Mouse (Mus musculus): ENCODE measurements around the gene Aknad1. TPM values are rescaled to one million over a fixed set of nuclear protein-coding genes. Genes with fewer than 3 reads are reported as not detected.

Aknad1 gene
- polyA plus RNA-seq, 1 experiment, result 0.01 TPM

- Histone ChIP-seq H3K9me3 (ENCODE audit: control insufficient read depth, low read length) (no peaks in the 10 kb centered on the region), H3K4me1 (ENCODE audit: control insufficient read depth) (peaks cover 11% of the 10 kb centered on the region), H3K27me3 (ENCODE audit: control insufficient read depth) (peaks cover 4% of the 10 kb centered on the region), H3K4me3 (replicated peaks) (no peak overlapping the region), H3K36me3 (ENCODE audit: control insufficient read depth) (no peaks in the 10 kb centered on the region)
- TF ChIP-seq TAL1 (IDR thresholded peaks at IDR 0.05; ENCODE audit: low read length), result no peak
Measured at GRCm38 (mm10) chr3:108772211-108772610, 32.8 kb downstream of the Aknad1 start.

- TF ChIP-seq TAL1 (IDR thresholded peaks at IDR 0.05; ENCODE audit: low read length), result no peak
- TF ChIP-seq GATA1 (IDR thresholded peaks at IDR 0.05; ENCODE audit: low read length), result no peak
- Histone ChIP-seq H3K27me3 (ENCODE audit: control insufficient read depth) (peaks cover 4% of the 10 kb centered on the region), H3K36me3 (ENCODE audit: control insufficient read depth) (no peaks in the 10 kb centered on the region), H3K9me3 (ENCODE audit: control insufficient read depth, low read length) (no peaks in the 10 kb centered on the region), H3K4me1 (ENCODE audit: control insufficient read depth) (peaks cover 11% of the 10 kb centered on the region), H3K4me3 (replicated peaks) (no peak overlapping the region)
Measured at GRCm38 (mm10) chr3:108772811-108773210, 33.4 kb downstream of the Aknad1 start.

GRCm38 (mm10) chr3:108778761-108779540 lies 39.5 kb downstream of the Aknad1 start:
- Histone ChIP-seq H3K36me3 (ENCODE audit: control insufficient read depth) (no peaks in the 10 kb centered on the region), H3K27me3 (ENCODE audit: control insufficient read depth) (no peaks in the 10 kb centered on the region; the same call in 1 of the 2 replicates), H3K9me3 (ENCODE audit: control insufficient read depth, low read length) (no peaks in the 10 kb centered on the region), H3K4me3 (replicated peaks) (no peak overlapping the region), H3K4me1 (ENCODE audit: control insufficient read depth) (peaks cover 4% of the 10 kb centered on the region; the same call in 1 of the 2 replicates)
- TF ChIP-seq GATA1 (IDR thresholded peaks at IDR 0.05; ENCODE audit: low read length), result no peak
- TF ChIP-seq TAL1 (IDR thresholded peaks at IDR 0.05; ENCODE audit: low read length), result no peak

DNA sequence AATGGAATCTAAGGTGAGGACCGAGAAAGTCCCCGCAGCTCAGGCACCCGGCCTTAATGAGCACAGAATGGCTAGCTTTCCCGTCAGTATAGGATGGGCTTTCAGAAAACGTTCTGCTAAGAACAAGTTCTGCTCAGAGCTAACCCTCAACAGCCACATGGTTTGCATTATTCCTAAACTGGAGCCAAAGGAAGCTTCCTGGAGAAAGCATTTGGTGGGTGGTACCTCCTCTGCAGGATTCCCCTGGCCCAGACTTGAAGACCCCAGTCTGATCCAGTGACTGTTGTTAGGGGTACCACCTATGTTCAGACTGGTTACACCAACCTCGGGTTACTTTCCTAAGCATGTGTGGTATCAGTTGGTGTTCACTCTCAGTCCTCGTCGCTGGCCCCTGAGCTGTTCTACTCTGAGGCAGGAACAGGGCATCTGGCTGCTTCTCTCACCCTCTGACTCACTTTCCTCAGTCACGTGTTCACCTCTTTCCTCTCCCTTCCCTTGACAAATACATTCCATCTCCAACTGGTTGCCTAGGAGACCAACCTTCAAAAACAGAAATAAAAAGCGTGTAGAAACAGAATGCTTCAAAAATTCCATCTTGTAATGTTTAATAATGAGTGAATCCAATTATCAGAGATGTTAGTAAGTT lies 41.9 kb downstream of the Aknad1 start:
- TF ChIP-seq GATA1 (IDR thresholded peaks at IDR 0.05; ENCODE audit: low read length), result no peak
- no peak for TF ChIP-seq TAL1 (IDR thresholded peaks at IDR 0.05; ENCODE audit: low read length)

GRCm38 (mm10) chr3:108781884-108782270 lies 42.4 kb downstream of the Aknad1 start:
- TF ChIP-seq GATA1 (IDR thresholded peaks at IDR 0.05; ENCODE audit: low read length), result no peak
- TF ChIP-seq TAL1 (IDR thresholded peaks at IDR 0.05; ENCODE audit: low read length), result no peak
- Histone ChIP-seq H3K27me3 (ENCODE audit: control insufficient read depth) (no peaks in the 10 kb centered on the region), H3K36me3 (ENCODE audit: control insufficient read depth) (no peaks in the 10 kb centered on the region), H3K4me3 (replicated peaks) (no peak overlapping the region), H3K4me1 (ENCODE audit: control insufficient read depth) (no peaks in the 10 kb centered on the region; the same call in 1 of the 2 replicates), H3K9me3 (ENCODE audit: control insufficient read depth, low read length) (no peaks in the 10 kb centered on the region)

More for the DNA sequence above, 41.9 kb downstream of the Aknad1 start:
- no peak overlapping the region for H3K4me3 ChIP-seq (replicated peaks)
- H3K4me1 ChIP-seq (ENCODE audit: control insufficient read depth), result no peaks in the 10 kb centered on the region; the same call in 1 of the 2 replicates
- H3K36me3 ChIP-seq (ENCODE audit: control insufficient read depth), result no peaks in the 10 kb centered on the region
- no peaks in the 10 kb centered on the region for H3K27me3 ChIP-seq (ENCODE audit: control insufficient read depth)
- H3K9me3 ChIP-seq (ENCODE audit: control insufficient read depth, low read length), result no peaks in the 10 kb centered on the region

GRCm38 (mm10) chr3:108782364-108782895 lies 43.0 kb downstream of the Aknad1 start:
- no peaks in the 10 kb centered on the region; the same call in 1 of the 2 replicates for H3K4me1 ChIP-seq (ENCODE audit: control insufficient read depth)
- no peak for TF ChIP-seq TAL1 (IDR thresholded peaks at IDR 0.05; ENCODE audit: low read length)
- no peak for TF ChIP-seq GATA1 (IDR thresholded peaks at IDR 0.05; ENCODE audit: low read length)
- H3K4me3 ChIP-seq (replicated peaks), result no peak overlapping the region
- H3K36me3 ChIP-seq (ENCODE audit: control insufficient read depth), result no peaks in the 10 kb centered on the region
- no peaks in the 10 kb centered on the region for H3K9me3 ChIP-seq (ENCODE audit: control insufficient read depth, low read length)
- no peaks in the 10 kb centered on the region for H3K27me3 ChIP-seq (ENCODE audit: control insufficient read depth)

DNA sequence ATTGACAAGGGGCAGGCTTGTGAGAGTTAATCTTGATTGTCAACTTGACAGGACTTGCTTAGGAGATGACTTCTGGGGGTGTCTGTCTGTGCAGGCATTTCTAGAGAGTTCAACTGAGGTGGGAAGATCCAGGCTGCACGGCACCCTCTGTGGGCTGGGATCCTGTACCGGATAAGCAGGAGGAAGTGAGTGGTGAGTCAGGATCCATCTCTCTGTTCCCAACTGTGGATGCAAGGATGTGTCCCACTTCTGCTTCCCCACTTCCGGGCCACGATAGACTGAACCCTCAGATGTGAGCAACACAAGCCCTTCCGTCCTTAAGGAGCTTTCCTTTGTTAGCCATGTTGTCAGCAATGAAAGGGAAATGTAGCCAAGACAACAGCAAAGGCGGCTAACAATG lies 47.1 kb downstream of the Aknad1 start:
- TF ChIP-seq GATA1 (IDR thresholded peaks at IDR 0.05; ENCODE audit: low read length), result no peak
- no peak for TF ChIP-seq TAL1 (IDR thresholded peaks at IDR 0.05; ENCODE audit: low read length)
- Histone ChIP-seq H3K27me3 (ENCODE audit: control insufficient read depth) (no peaks in the 10 kb centered on the region), H3K4me3 (replicated peaks) (no peak overlapping the region), H3K9me3 (ENCODE audit: control insufficient read depth, low read length) (no peaks in the 10 kb centered on the region), H3K4me1 (ENCODE audit: control insufficient read depth) (no peaks in the 10 kb centered on the region; the same call in 1 of the 2 replicates), H3K36me3 (ENCODE audit: control insufficient read depth) (peaks cover 8% of the 10 kb centered on the region; the same call in 1 of the 2 replicates)

- H3K27me3 ChIP-seq (ENCODE audit: control insufficient read depth), result no peaks in the 10 kb centered on the region
- no peaks in the 10 kb centered on the region for H3K9me3 ChIP-seq (ENCODE audit: control insufficient read depth, low read length)
- H3K36me3 ChIP-seq (ENCODE audit: control insufficient read depth), result peaks cover 19% of the 10 kb centered on the region
- no peak overlapping the region for H3K4me3 ChIP-seq (replicated peaks)
- TF ChIP-seq GATA1 (IDR thresholded peaks at IDR 0.05; ENCODE audit: low read length) (no peak), TAL1 (IDR thresholded peaks at IDR 0.05; ENCODE audit: low read length) (no peak)
- no peaks in the 10 kb centered on the region; the same call in 1 of the 2 replicates for H3K4me1 ChIP-seq (ENCODE audit: control insufficient read depth)
Measured at GRCm38 (mm10) chr3:108787754-108788454, 48.4 kb downstream of the Aknad1 start.

- Histone ChIP-seq H3K9me3 (ENCODE audit: control insufficient read depth, low read length) (no peaks in the 10 kb centered on the region), H3K27me3 (ENCODE audit: control insufficient read depth) (no peaks in the 10 kb centered on the region), H3K4me3 (replicated peaks) (no peak overlapping the region), H3K4me1 (ENCODE audit: control insufficient read depth) (no peaks in the 10 kb centered on the region; the same call in 1 of the 2 replicates), H3K36me3 (ENCODE audit: control insufficient read depth) (peaks cover 20% of the 10 kb centered on the region)
- TF ChIP-seq GATA1 (IDR thresholded peaks at IDR 0.05; ENCODE audit: low read length), result no peak
- TF ChIP-seq TAL1 (IDR thresholded peaks at IDR 0.05; ENCODE audit: low read length), result no peak
Measured at GRCm38 (mm10) chr3:108788455-108788794, 49.0 kb downstream of the Aknad1 start.
